Mouse (Mus musculus): ENCODE results near the gene Rgs6.

Gene Rgs6

GRCm38 (mm10) chr12:83210735-83211134 lies 622.6 kb downstream of the Rgs6 start:
- peak; percentile 60 to 68 for DNase-seq

GRCm38 (mm10) chr12:83211146-83211822 lies 623.2 kb downstream of the Rgs6 start:
- DNase-seq: no peak

Measured in cerebellum, postnatal 36 days (tissue).